Mouse (Mus musculus): ENCODE data around the gene Polg2. TPM values are rescaled to one million over a fixed set of nuclear protein-coding genes. Genes with fewer than 3 reads are reported as not detected.

The Polg2 gene
- 4.4 TPM for polyA plus RNA-seq (2012; fragmentation: generic; extraction: Trizol)

DNA sequence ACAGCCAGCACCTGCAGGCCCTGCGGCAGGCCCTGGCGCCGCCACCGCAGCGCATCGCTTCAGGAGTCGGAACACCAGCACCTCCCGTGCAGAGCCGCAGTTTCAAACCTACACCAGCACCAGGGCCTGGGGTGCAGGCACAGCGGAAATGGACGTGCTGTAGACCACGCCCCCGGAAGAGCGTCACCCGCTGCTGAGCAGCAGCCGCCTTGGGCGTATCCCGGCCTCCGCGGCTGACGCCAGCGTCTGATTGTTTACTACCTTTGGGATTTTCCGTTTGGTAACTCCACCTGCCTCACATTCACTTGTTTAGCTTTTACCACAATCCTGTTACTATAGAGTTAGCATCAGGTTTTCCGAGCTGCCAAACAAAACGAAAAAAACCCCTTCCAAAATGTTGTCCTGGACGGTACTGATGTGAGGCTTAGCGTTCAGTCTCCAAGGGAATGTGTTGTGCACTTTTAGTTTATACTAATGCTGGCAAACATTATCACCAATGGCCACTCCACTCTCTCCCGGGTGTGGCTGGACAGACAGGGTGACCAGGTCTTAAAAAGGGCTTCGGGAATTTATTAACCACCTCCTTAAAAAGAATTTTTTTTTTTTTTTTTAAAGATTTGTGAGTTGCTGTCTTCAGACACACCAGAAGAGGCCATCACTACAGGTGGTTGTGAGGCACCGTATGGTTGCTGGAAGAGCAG is at the start of gene Polg2:
Gene Polg2, minus strand, starts transcription at position 150 of the 701 bp plus-strand sequence.
- Histone ChIP-seq H3K4me3 (peak within 1 kb of the TSS; percentile 54), H3K27me3 (ENCODE audit: control insufficient read depth, insufficient read depth, insufficient read length) (no peaks in the 10 kb centered on the region), H3ac (ENCODE audit: control insufficient read depth, insufficient read length) (peak within 1 kb of the TSS; percentile 27), H3K79me2 (ENCODE audit: control insufficient read depth, insufficient read depth) (peaks cover 34% of the 10 kb centered on the region), H3K36me3 (ENCODE audit: control insufficient read depth, insufficient read depth) (peaks cover 51% of the 10 kb centered on the region), H3K4me2 (ENCODE audit: low read depth) (peak within 1 kb of the TSS; percentile 88)
- TF ChIP-seq REST (IDR thresholded peaks at IDR 0.05; ENCODE audit: insufficient read depth, insufficient read length) = peak; percentile 2
- TF ChIP-seq USF1 (IDR thresholded peaks at IDR 0.05; ENCODE audit: low read depth) = no peak
- TF ChIP-seq MAX (IDR thresholded peaks at IDR 0.05; ENCODE audit: low read depth) = no peak
- TF ChIP-seq CEBPB (IDR thresholded peaks at IDR 0.05; ENCODE audit: insufficient read depth, poor library complexity, severe bottlenecking) = no peak
- TF ChIP-seq SRF (IDR thresholded peaks at IDR 0.05; ENCODE audit: control insufficient read depth, insufficient read length, low read depth) = no peak
- peak; percentile 99 for TF ChIP-seq POLR2AphosphoS2 (IDR thresholded peaks at IDR 0.05; ENCODE audit: insufficient read length, low read depth)
- TF ChIP-seq MYOD1 (IDR thresholded peaks at IDR 0.05; ENCODE audit: control insufficient read depth in 1 of 3, insufficient read length in 2 of 3, low read depth in 2 of 3) = peak in 1 of 3 experiments; percentile 18
- TF ChIP-seq TCF3 (IDR thresholded peaks at IDR 0.05; ENCODE audit: insufficient read length, low read depth) = no peak
- peak in 1 of 3 experiments; percentile 37 for TF ChIP-seq MYOG (IDR thresholded peaks at IDR 0.05; ENCODE audit: control insufficient read depth in 1 of 3, insufficient read depth in 1 of 3, insufficient read length in 2 of 3, low read depth in 2 of 3)
- TF ChIP-seq E2F4 (IDR thresholded peaks at IDR 0.05; ENCODE audit: insufficient read depth) = no peak
- TF ChIP-seq POLR2A (IDR thresholded peaks at IDR 0.05; ENCODE audit: insufficient read length, low read depth) = peak; percentile 96
- TF ChIP-seq TCF12 (IDR thresholded peaks at IDR 0.05; ENCODE audit: insufficient read depth, poor library complexity, severe bottlenecking) = no peak

DNA sequence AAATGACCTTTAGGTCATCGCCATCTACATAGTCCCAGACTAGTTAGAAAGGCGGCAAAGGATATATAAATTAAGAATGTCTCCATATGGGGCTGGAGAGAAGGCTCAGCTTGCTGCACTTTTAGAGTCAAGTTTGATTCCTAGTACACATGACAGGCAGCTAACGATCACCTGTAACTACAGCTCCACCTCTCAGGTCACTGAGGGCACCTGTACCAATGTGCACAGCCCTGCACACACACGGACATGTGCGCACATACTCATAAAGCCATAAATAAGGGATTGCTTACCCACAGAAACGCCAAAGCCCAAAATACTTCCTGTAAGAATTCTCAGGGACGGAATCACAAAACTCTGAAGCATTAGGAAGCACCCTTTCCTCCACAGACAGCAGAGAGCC is 48.7 kb upstream of the Polg2 start:
- Histone ChIP-seq H3K4me3 (no peak overlapping the region), H3ac (ENCODE audit: control insufficient read depth, insufficient read length) (no peak overlapping the region), H3K27me3 (ENCODE audit: control insufficient read depth, insufficient read depth, insufficient read length) (no peaks in the 10 kb centered on the region), H3K4me2 (ENCODE audit: low read depth) (no peak overlapping the region), H3K79me2 (ENCODE audit: control insufficient read depth, insufficient read depth) (no peaks in the 10 kb centered on the region), H3K36me3 (ENCODE audit: control insufficient read depth, insufficient read depth) (peaks cover 33% of the 10 kb centered on the region)
- no peak for TF ChIP-seq TCF3 (IDR thresholded peaks at IDR 0.05; ENCODE audit: insufficient read length, low read depth)
- no peak for TF ChIP-seq CEBPB (IDR thresholded peaks at IDR 0.05; ENCODE audit: insufficient read depth, poor library complexity, severe bottlenecking)
- no peak for TF ChIP-seq POLR2AphosphoS2 (IDR thresholded peaks at IDR 0.05; ENCODE audit: insufficient read length, low read depth)
- no peak for TF ChIP-seq SRF (IDR thresholded peaks at IDR 0.05; ENCODE audit: control insufficient read depth, insufficient read length, low read depth)
- TF ChIP-seq USF1 (IDR thresholded peaks at IDR 0.05; ENCODE audit: low read depth) = no peak
- no peak for TF ChIP-seq MAX (IDR thresholded peaks at IDR 0.05; ENCODE audit: low read depth)
- TF ChIP-seq REST (IDR thresholded peaks at IDR 0.05; ENCODE audit: insufficient read depth, insufficient read length) = no peak
- no peak for TF ChIP-seq POLR2A (IDR thresholded peaks at IDR 0.05; ENCODE audit: insufficient read length, low read depth)
- TF ChIP-seq E2F4 (IDR thresholded peaks at IDR 0.05; ENCODE audit: insufficient read depth) = no peak
- no peak for TF ChIP-seq MYOG (IDR thresholded peaks at IDR 0.05; ENCODE audit: control insufficient read depth in 1 of 3, insufficient read depth in 1 of 3, insufficient read length in 2 of 3, low read depth in 2 of 3)
- TF ChIP-seq MYOD1 (IDR thresholded peaks at IDR 0.05; ENCODE audit: control insufficient read depth in 1 of 3, insufficient read length in 2 of 3, low read depth in 2 of 3) = no peak
- no peak for TF ChIP-seq TCF12 (IDR thresholded peaks at IDR 0.05; ENCODE audit: insufficient read depth, poor library complexity, severe bottlenecking)

DNA sequence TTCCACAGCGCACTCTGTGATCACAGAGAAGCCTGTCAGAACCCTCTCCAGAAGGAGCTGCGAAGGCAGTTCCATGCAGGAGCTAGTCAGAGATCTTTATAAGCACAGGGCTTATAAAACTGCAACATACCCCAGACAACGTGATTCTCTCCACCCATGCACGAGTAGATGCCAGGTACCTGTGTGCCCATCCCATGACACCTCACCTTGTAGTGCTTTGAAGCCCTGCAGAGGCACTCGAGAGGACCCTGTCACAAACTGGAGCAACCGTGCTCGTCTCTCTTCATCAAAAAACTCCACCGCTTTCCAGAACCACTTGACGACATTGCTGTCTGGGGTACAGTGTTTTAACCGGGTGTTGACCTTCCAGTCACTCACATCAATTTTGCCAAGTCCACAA is 45.1 kb upstream of the Polg2 start:
- Histone ChIP-seq H3ac (ENCODE audit: control insufficient read depth, insufficient read length) (no peak overlapping the region), H3K79me2 (ENCODE audit: control insufficient read depth, insufficient read depth) (no peaks in the 10 kb centered on the region), H3K36me3 (ENCODE audit: control insufficient read depth, insufficient read depth) (peaks cover 10% of the 10 kb centered on the region), H3K27me3 (ENCODE audit: control insufficient read depth, insufficient read depth, insufficient read length) (no peaks in the 10 kb centered on the region), H3K4me2 (ENCODE audit: low read depth) (no peak overlapping the region), H3K4me3 (no peak overlapping the region)
- TF ChIP-seq SRF (IDR thresholded peaks at IDR 0.05; ENCODE audit: control insufficient read depth, insufficient read length, low read depth) = no peak
- no peak for TF ChIP-seq CEBPB (IDR thresholded peaks at IDR 0.05; ENCODE audit: insufficient read depth, poor library complexity, severe bottlenecking)
- TF ChIP-seq MAX (IDR thresholded peaks at IDR 0.05; ENCODE audit: low read depth) = no peak
- no peak for TF ChIP-seq POLR2AphosphoS2 (IDR thresholded peaks at IDR 0.05; ENCODE audit: insufficient read length, low read depth)
- no peak for TF ChIP-seq USF1 (IDR thresholded peaks at IDR 0.05; ENCODE audit: low read depth)
- TF ChIP-seq MYOG (IDR thresholded peaks at IDR 0.05; ENCODE audit: control insufficient read depth in 1 of 3, insufficient read depth in 1 of 3, insufficient read length in 2 of 3, low read depth in 2 of 3) = no peak
- TF ChIP-seq REST (IDR thresholded peaks at IDR 0.05; ENCODE audit: insufficient read depth, insufficient read length) = no peak
- no peak for TF ChIP-seq MYOD1 (IDR thresholded peaks at IDR 0.05; ENCODE audit: control insufficient read depth in 1 of 3, insufficient read length in 2 of 3, low read depth in 2 of 3)
- no peak for TF ChIP-seq TCF3 (IDR thresholded peaks at IDR 0.05; ENCODE audit: insufficient read length, low read depth)
- no peak for TF ChIP-seq POLR2A (IDR thresholded peaks at IDR 0.05; ENCODE audit: insufficient read length, low read depth)
- no peak for TF ChIP-seq TCF12 (IDR thresholded peaks at IDR 0.05; ENCODE audit: insufficient read depth, poor library complexity, severe bottlenecking)
- no peak for TF ChIP-seq E2F4 (IDR thresholded peaks at IDR 0.05; ENCODE audit: insufficient read depth)

DNA sequence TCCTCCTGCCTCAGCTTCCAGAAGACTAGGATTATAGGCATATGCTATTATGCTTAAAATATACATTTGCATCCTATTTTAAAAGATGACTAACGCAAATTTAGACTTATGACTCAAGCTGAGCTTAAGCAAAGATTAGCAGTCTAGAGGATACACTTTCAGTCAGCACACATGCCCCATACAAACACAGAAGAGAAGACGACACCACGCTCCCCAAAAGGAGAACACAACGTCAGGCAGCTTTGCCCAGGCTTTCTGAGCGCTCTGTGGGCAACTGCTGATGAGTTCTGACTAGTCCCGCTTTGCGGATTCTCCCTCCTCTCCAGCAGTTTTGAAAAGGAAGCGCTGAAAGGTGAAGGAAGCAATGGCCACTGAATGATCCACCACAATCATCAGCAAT is 44.4 kb upstream of the Polg2 start:
- Histone ChIP-seq H3K36me3 (ENCODE audit: control insufficient read depth, insufficient read depth) (peaks cover 15% of the 10 kb centered on the region), H3ac (ENCODE audit: control insufficient read depth, insufficient read length) (no peak overlapping the region), H3K4me2 (ENCODE audit: low read depth) (no peak overlapping the region), H3K4me3 (no peak overlapping the region), H3K27me3 (ENCODE audit: control insufficient read depth, insufficient read depth, insufficient read length) (no peaks in the 10 kb centered on the region), H3K79me2 (ENCODE audit: control insufficient read depth, insufficient read depth) (no peaks in the 10 kb centered on the region)
- TF ChIP-seq POLR2AphosphoS2 (IDR thresholded peaks at IDR 0.05; ENCODE audit: insufficient read length, low read depth) (no peak), TCF12 (IDR thresholded peaks at IDR 0.05; ENCODE audit: insufficient read depth, poor library complexity, severe bottlenecking) (no peak), REST (IDR thresholded peaks at IDR 0.05; ENCODE audit: insufficient read depth, insufficient read length) (no peak), E2F4 (IDR thresholded peaks at IDR 0.05; ENCODE audit: insufficient read depth) (no peak), POLR2A (IDR thresholded peaks at IDR 0.05; ENCODE audit: insufficient read length, low read depth) (no peak), MYOG (IDR thresholded peaks at IDR 0.05; ENCODE audit: control insufficient read depth in 1 of 3, insufficient read depth in 1 of 3, insufficient read length in 2 of 3, low read depth in 2 of 3) (no peak), MYOD1 (IDR thresholded peaks at IDR 0.05; ENCODE audit: control insufficient read depth in 1 of 3, insufficient read length in 2 of 3, low read depth in 2 of 3) (no peak), MAX (IDR thresholded peaks at IDR 0.05; ENCODE audit: low read depth) (no peak), CEBPB (IDR thresholded peaks at IDR 0.05; ENCODE audit: insufficient read depth, poor library complexity, severe bottlenecking) (no peak), SRF (IDR thresholded peaks at IDR 0.05; ENCODE audit: control insufficient read depth, insufficient read length, low read depth) (no peak), USF1 (IDR thresholded peaks at IDR 0.05; ENCODE audit: low read depth) (no peak)
